In genomic region chr9:76252544-76252943, GRCm38 (mm10) we compare ENCODE assay signal across 24 mouse cellular contexts. TPM values are rescaled to one million over a fixed set of nuclear protein-coding genes. Genes with fewer than 3 reads are reported as not detected.
"Had no signal": no experiment of that assay in that cellular context is flagged by ENCODE, and none has a peak within 500 bp of the region (broad histone marks: within the 10 kb centered on the region; RNA-seq: fewer than 3 reads in every experiment).

No protein-coding gene starts in this region.

- H3K9ac ChIP-seq: liver, embryonic 12.5 days; liver, embryonic 14.5 days; lung, embryonic 15.5 days; midbrain, embryonic 12.5 days; neural tube, embryonic 13.5 days; neural tube, embryonic 15.5 days had no signal

- H3K36me3 ChIP-seq: liver, embryonic 12.5 days; lung, embryonic 15.5 days; midbrain, embryonic 12.5 days; neural tube, embryonic 13.5 days; neural tube, embryonic 15.5 days had no signal

- H3K4me1 ChIP-seq: liver, embryonic 12.5 days; lung, embryonic 15.5 days; midbrain, embryonic 12.5 days; neural tube, embryonic 13.5 days; neural tube, embryonic 15.5 days had no signal

- H3K27me3 ChIP-seq: liver, embryonic 12.5 days; lung, embryonic 15.5 days; midbrain, embryonic 12.5 days; neural tube, embryonic 13.5 days; neural tube, embryonic 15.5 days had no signal

- H3K4me2 ChIP-seq: liver, embryonic 12.5 days; lung, embryonic 15.5 days; midbrain, embryonic 12.5 days; neural tube, embryonic 13.5 days; neural tube, embryonic 15.5 days had no signal

- H3K9me3 ChIP-seq: liver, embryonic 12.5 days; lung, embryonic 15.5 days; midbrain, embryonic 12.5 days; neural tube, embryonic 13.5 days; neural tube, embryonic 15.5 days had no signal

- H3K27ac ChIP-seq: liver, embryonic 12.5 days; liver, embryonic 14.5 days; lung, embryonic 15.5 days; midbrain, embryonic 12.5 days; neural tube, embryonic 13.5 days; neural tube, embryonic 15.5 days had no signal

- ATAC-seq: liver, embryonic 12.5 days; midbrain, embryonic 16.5 days had no signal

- H3K4me3 ChIP-seq: liver, embryonic 12.5 days; lung, embryonic 15.5 days; midbrain, embryonic 12.5 days; myocyte; neural tube, embryonic 13.5 days; neural tube, embryonic 15.5 days had no signal

- DNase-seq: midbrain, embryonic 14.5 days; retina, postnatal 1 day; right cerebral cortex, adult 18-20 months; right cerebral cortex, postnatal 25 days; right cerebral cortex, postnatal 4 days; spleen, adult 18-20 months; thymus, adult 18-20 months; thymus, postnatal 14 days; thymus, postnatal 36 days had no signal

RNA-seq across cellular contexts. Expression of gene Gfral, which starts 39.1 kb away (rescaled TPM):
- polyA plus RNA-seq: liver, adult 2 months; liver, embryonic 12.5 days; liver, embryonic 14.5 days; liver, embryonic 16.5 days; lung, embryonic 15.5 days; midbrain, embryonic 12.5 days; midbrain, embryonic 14.5 days; midbrain, embryonic 16.5 days; neural tube, embryonic 11.5 days; neural tube, embryonic 13.5 days; neural tube, embryonic 15.5 days; small intestine, adult 2 months; stomach, embryonic 14.5 days; stomach, embryonic 16.5 days; thymus, postnatal 0 days had no signal
